Mouse (Mus musculus): ENCODE results near the gene Ttc30a1. TPM values are rescaled to one million over a fixed set of nuclear protein-coding genes. Genes with fewer than 3 reads are reported as not detected.
"Not testable (repeated sequence)": the region's sequence is repeated elsewhere in the genome, so short reads cannot be mapped to it uniquely, and the experiment has no call there.

Ttc30a1 gene
- total RNA-seq (2014; fragmentation: Nextera tagmentation) = not detected in 2 replicates
- 0.12 TPM in 1 of 2 replicates, not detected in the other for total RNA-seq (2017)
- polyA plus RNA-seq (2012) = not detected in 2 replicates

DNA sequence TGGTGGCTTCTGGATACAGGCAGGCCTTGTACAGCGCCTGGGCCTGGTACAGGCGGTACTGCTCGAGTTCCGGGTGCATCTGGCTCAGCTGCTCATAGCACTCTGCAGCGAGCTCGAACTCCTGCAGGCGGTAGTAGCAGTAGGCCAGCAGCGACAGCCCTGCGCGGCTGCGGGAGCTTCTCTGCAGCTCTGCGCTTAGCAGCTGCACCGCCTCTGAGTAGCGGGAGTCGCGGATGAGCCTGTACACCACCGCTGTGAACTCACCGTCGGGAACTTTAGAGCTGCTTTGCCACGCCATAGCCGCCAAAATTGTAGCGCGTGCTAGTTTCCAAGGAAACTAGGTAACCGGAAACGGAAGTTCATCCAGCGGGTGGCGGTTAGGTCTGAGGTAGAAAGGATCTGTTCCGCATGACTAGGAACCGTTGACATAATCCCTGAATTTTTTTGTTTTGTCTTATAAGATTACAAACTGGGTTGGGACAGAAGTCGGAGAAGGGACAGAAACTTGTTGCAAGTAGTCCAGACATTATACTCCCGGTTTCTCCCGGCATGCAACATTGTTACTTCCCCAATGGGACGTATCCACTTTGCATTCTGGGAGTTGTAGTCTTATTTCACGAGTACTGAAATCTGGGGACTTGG lies at the start of gene Ttc30a1:
Gene Ttc30a1, minus strand, starts transcription at position 528 of the 642 bp plus-strand sequence.
- not testable (repeated sequence) for H3K36me3 ChIP-seq (replicated peaks); DNase-seq (ENCODE audit: low spot score); H3K27me3 ChIP-seq (ENCODE audit: insufficient read depth, low read length); H3K4me1 ChIP-seq (ENCODE audit: insufficient read depth, low read depth, low read length); ATAC-seq (ENCODE audit: extremely low read depth, insufficient number of reproducible peaks, low FRiP score, poor library complexity, severe bottlenecking); H3K9me3 ChIP-seq (replicated peaks); H3K4me3 ChIP-seq (ENCODE audit: low read depth, low read length)

DNA sequence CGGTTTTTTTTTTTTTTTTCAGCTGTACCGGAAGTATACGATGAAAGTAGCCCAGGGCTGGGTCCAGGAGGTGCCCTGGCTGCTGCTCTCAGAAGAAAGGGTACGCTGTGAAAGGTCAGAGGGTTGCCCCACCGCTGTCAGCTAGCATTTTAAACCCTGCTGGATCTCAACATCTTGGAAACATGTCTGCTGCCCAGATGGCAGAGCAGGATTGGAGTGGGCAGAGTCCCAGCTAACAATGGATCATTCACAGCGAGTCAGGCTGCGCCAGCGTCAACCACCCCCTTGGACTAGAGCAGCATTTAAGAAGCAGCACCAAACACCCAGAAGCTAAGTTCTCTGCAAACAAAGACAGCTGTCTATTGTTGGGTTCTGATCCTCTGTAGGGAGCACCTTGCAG lies 48.3 kb upstream of the Ttc30a1 start:
- Histone ChIP-seq H3K4me1 (ENCODE audit: insufficient read depth, low read depth, low read length) (peaks cover 5% of the 10 kb centered on the region; the same call in 1 of the 2 replicates), H3K36me3 (replicated peaks) (no peaks in the 10 kb centered on the region), H3K9me3 (replicated peaks) (no peaks in the 10 kb centered on the region), H3K27me3 (ENCODE audit: insufficient read depth, low read length) (peaks cover 2% of the 10 kb centered on the region; the same call in 1 of the 2 replicates), H3K4me3 (ENCODE audit: low read depth, low read length) (no peak overlapping the region)
- no peak for DNase-seq (ENCODE audit: low spot score)
- TF ChIP-seq CTCF (IDR thresholded peaks at IDR 0.05; ENCODE audit: low read depth, low read length) = no peak
- TF ChIP-seq GATA2 (IDR thresholded peaks at IDR 0.05; ENCODE audit: borderline replicate concordance, low read depth, low read length) = no peak
- TF ChIP-seq GATA1 (IDR thresholded peaks at IDR 0.05; ENCODE audit: borderline replicate concordance, low read length) = no peak
- no peak for TF ChIP-seq TAL1 (conservative IDR thresholded peaks at IDR 0.05; ENCODE audit: low read depth, low read length)
- TF ChIP-seq POLR2AphosphoS5 (IDR thresholded peaks at IDR 0.05; ENCODE audit: insufficient replicate concordance, low read depth, low read length) = no peak
- ATAC-seq (ENCODE audit: extremely low read depth, insufficient number of reproducible peaks, low FRiP score, poor library complexity, severe bottlenecking) = no peak

- no peak for DNase-seq (ENCODE audit: low spot score)
- H3K27me3 ChIP-seq (ENCODE audit: insufficient read depth, low read length) = peaks cover 2% of the 10 kb centered on the region; the same call in 1 of the 2 replicates
- no peak overlapping the region for H3K4me3 ChIP-seq (ENCODE audit: low read depth, low read length)
- no peaks in the 10 kb centered on the region for H3K9me3 ChIP-seq (replicated peaks)
- no peaks in the 10 kb centered on the region for H3K36me3 ChIP-seq (replicated peaks)
- H3K4me1 ChIP-seq (ENCODE audit: insufficient read depth, low read depth, low read length) = peaks cover 5% of the 10 kb centered on the region; the same call in 1 of the 2 replicates
- TF ChIP-seq GATA2 (IDR thresholded peaks at IDR 0.05; ENCODE audit: borderline replicate concordance, low read depth, low read length) = no peak
- no peak for TF ChIP-seq CTCF (IDR thresholded peaks at IDR 0.05; ENCODE audit: low read depth, low read length)
- TF ChIP-seq GATA1 (IDR thresholded peaks at IDR 0.05; ENCODE audit: borderline replicate concordance, low read length) = no peak
- TF ChIP-seq TAL1 (conservative IDR thresholded peaks at IDR 0.05; ENCODE audit: low read depth, low read length) = no peak
- no peak for TF ChIP-seq POLR2AphosphoS5 (IDR thresholded peaks at IDR 0.05; ENCODE audit: insufficient replicate concordance, low read depth, low read length)
- ATAC-seq (ENCODE audit: extremely low read depth, insufficient number of reproducible peaks, low FRiP score, poor library complexity, severe bottlenecking) = no peak
Observed at GRCm38 (mm10) chr2:76029081-76029901, 47.5 kb upstream of the Ttc30a1 start.

- H3K36me3 ChIP-seq (replicated peaks) = no peaks in the 10 kb centered on the region
- ATAC-seq (ENCODE audit: extremely low read depth, insufficient number of reproducible peaks, low FRiP score, poor library complexity, severe bottlenecking) = no peak
Observed at GRCm38 (mm10) chr2:76016890-76017289, 35.1 kb upstream of the Ttc30a1 start.

DNA sequence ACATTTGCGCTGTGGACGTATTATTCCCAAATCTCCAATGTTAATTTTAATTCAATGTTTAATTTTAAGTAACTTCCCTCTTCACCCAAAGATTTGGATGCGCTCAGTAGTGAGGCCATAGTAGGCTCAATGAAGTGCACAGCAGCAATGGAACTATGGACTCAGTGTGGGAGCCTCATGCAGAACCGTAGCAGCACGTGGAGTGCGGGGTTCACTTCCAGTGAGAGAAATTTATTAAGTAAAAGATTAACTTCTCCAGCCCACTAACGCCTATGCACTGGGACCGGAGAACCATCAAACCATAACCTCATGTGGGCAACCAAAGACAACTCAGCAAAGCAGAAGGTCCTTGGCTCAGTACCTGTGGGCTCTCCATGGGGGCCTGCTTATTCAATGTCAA lies 34.4 kb upstream of the Ttc30a1 start:
- Histone ChIP-seq H3K9me3 (replicated peaks) (no peaks in the 10 kb centered on the region), H3K27me3 (ENCODE audit: insufficient read depth, low read length) (no peaks in the 10 kb centered on the region), H3K4me3 (ENCODE audit: low read depth, low read length) (no peak overlapping the region), H3K4me1 (ENCODE audit: insufficient read depth, low read depth, low read length) (no peaks in the 10 kb centered on the region), H3K36me3 (replicated peaks) (no peaks in the 10 kb centered on the region)
- TF ChIP-seq TAL1 (conservative IDR thresholded peaks at IDR 0.05; ENCODE audit: low read depth, low read length) = no peak
- TF ChIP-seq GATA2 (IDR thresholded peaks at IDR 0.05; ENCODE audit: borderline replicate concordance, low read depth, low read length) = no peak
- no peak for TF ChIP-seq GATA1 (IDR thresholded peaks at IDR 0.05; ENCODE audit: borderline replicate concordance, low read length)
- no peak for TF ChIP-seq POLR2AphosphoS5 (IDR thresholded peaks at IDR 0.05; ENCODE audit: insufficient replicate concordance, low read depth, low read length)
- no peak for TF ChIP-seq CTCF (IDR thresholded peaks at IDR 0.05; ENCODE audit: low read depth, low read length)
- ATAC-seq (ENCODE audit: extremely low read depth, insufficient number of reproducible peaks, low FRiP score, poor library complexity, severe bottlenecking) = no peak
- DNase-seq (ENCODE audit: low spot score) = no peak

More at GRCm38 (mm10) chr2:76016890-76017289, 35.1 kb upstream of the Ttc30a1 start:
- TF ChIP-seq GATA2 (IDR thresholded peaks at IDR 0.05; ENCODE audit: borderline replicate concordance, low read depth, low read length) (no peak), POLR2AphosphoS5 (IDR thresholded peaks at IDR 0.05; ENCODE audit: insufficient replicate concordance, low read depth, low read length) (no peak), GATA1 (IDR thresholded peaks at IDR 0.05; ENCODE audit: borderline replicate concordance, low read length) (no peak), TAL1 (conservative IDR thresholded peaks at IDR 0.05; ENCODE audit: low read depth, low read length) (no peak), CTCF (IDR thresholded peaks at IDR 0.05; ENCODE audit: low read depth, low read length) (no peak)
- no peaks in the 10 kb centered on the region for H3K9me3 ChIP-seq (replicated peaks)
- H3K4me3 ChIP-seq (ENCODE audit: low read depth, low read length) = no peak overlapping the region
- no peaks in the 10 kb centered on the region for H3K4me1 ChIP-seq (ENCODE audit: insufficient read depth, low read depth, low read length)
- no peaks in the 10 kb centered on the region for H3K27me3 ChIP-seq (ENCODE audit: insufficient read depth, low read length)
- no peak for DNase-seq (ENCODE audit: low spot score)

DNA sequence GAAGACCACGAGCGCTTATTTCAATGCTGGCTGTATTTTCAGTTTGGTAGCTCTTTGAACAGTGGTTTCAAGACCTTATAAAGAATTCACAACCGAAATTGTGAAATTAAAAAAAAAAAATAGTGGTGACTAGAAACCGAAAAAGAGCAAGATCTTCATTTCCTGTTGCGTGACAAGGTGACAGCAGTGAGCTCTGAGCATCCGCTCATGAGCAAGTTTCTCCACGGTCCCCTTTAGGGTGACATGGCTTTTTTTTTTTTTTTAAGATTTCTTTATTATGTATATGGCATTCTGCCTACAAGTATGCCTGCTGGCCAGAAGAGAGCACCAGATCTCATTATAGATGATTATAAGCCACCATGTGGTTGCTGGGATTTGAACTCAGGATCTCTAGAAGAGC lies 33.7 kb upstream of the Ttc30a1 start:
- ATAC-seq (ENCODE audit: extremely low read depth, insufficient number of reproducible peaks, low FRiP score, poor library complexity, severe bottlenecking) (no peak), DNase-seq (ENCODE audit: low spot score) (no peak)
- Histone ChIP-seq H3K4me3 (ENCODE audit: low read depth, low read length) (no peak overlapping the region), H3K9me3 (replicated peaks) (no peaks in the 10 kb centered on the region), H3K4me1 (ENCODE audit: insufficient read depth, low read depth, low read length) (no peaks in the 10 kb centered on the region), H3K27me3 (ENCODE audit: insufficient read depth, low read length) (no peaks in the 10 kb centered on the region), H3K36me3 (replicated peaks) (no peaks in the 10 kb centered on the region)
- TF ChIP-seq CTCF (IDR thresholded peaks at IDR 0.05; ENCODE audit: low read depth, low read length) (no peak), TAL1 (conservative IDR thresholded peaks at IDR 0.05; ENCODE audit: low read depth, low read length) (no peak), GATA2 (IDR thresholded peaks at IDR 0.05; ENCODE audit: borderline replicate concordance, low read depth, low read length) (no peak), GATA1 (IDR thresholded peaks at IDR 0.05; ENCODE audit: borderline replicate concordance, low read length) (no peak), POLR2AphosphoS5 (IDR thresholded peaks at IDR 0.05; ENCODE audit: insufficient replicate concordance, low read depth, low read length) (no peak)

Data from G1E (cell line).